Mouse (Mus musculus): ENCODE measurements around the gene Nfkbil1. TPM values are rescaled to one million over a fixed set of nuclear protein-coding genes. Genes with fewer than 3 reads are reported as not detected.

Gene Nfkbil1
- polyA plus RNA-seq, 1 experiment: not detected

GRCm38 (mm10) chr17:35255704-35256103 is 20.1 kb upstream of the Nfkbil1 start:
- WGBS: 50% methylated on average over 4 of the region's 4 CpGs
- Histone ChIP-seq H3K4me3 (ENCODE audit: insufficient read depth, low read depth, low read length) (no peak overlapping the region), H3K27ac (ENCODE audit: insufficient read depth, low read depth, low read length) (no peak overlapping the region), H3K4me1 (ENCODE audit: control insufficient read depth, insufficient read depth, low read length) (0 out of 2 replicates have a peak, but pooled peaks cover 2% of the 10 kb centered on the region)
- TF ChIP-seq POLR2A (IDR thresholded peaks at IDR 0.05; ENCODE audit: insufficient read depth, low read depth, low read length) (no peak), CTCF (IDR thresholded peaks at IDR 0.05; ENCODE audit: insufficient read depth, low read depth, low read length) (no peak)

GRCm38 (mm10) chr17:35255301-35255700 is 19.7 kb upstream of the Nfkbil1 start:
- 74% methylated on average over 3 of the region's 3 CpGs for WGBS
- TF ChIP-seq CTCF (IDR thresholded peaks at IDR 0.05; ENCODE audit: insufficient read depth, low read depth, low read length) (no peak), POLR2A (IDR thresholded peaks at IDR 0.05; ENCODE audit: insufficient read depth, low read depth, low read length) (no peak)
- Histone ChIP-seq H3K4me1 (ENCODE audit: control insufficient read depth, insufficient read depth, low read length) (0 out of 2 replicates have a peak, but pooled peaks cover 2% of the 10 kb centered on the region), H3K4me3 (ENCODE audit: insufficient read depth, low read depth, low read length) (no peak overlapping the region), H3K27ac (ENCODE audit: insufficient read depth, low read depth, low read length) (no peak overlapping the region)

GRCm38 (mm10) chr17:35254241-35255098 is 18.9 kb upstream of the Nfkbil1 start:
- Histone ChIP-seq H3K4me1 (ENCODE audit: control insufficient read depth, insufficient read depth, low read length) (0 out of 2 replicates have a peak, but pooled peaks cover 2% of the 10 kb centered on the region), H3K4me3 (ENCODE audit: insufficient read depth, low read depth, low read length) (no peak overlapping the region), H3K27ac (ENCODE audit: insufficient read depth, low read depth, low read length) (no peak overlapping the region)
- peak; percentile 45; the same call in 1 of the 2 replicates for TF ChIP-seq CTCF (IDR thresholded peaks at IDR 0.05; ENCODE audit: insufficient read depth, low read depth, low read length)
- no peak for TF ChIP-seq POLR2A (IDR thresholded peaks at IDR 0.05; ENCODE audit: insufficient read depth, low read depth, low read length)
- 57% methylated on average over 11 of the region's 11 CpGs for WGBS

- Histone ChIP-seq H3K4me3 (ENCODE audit: insufficient read depth, low read depth, low read length) (no peak overlapping the region), H3K27ac (ENCODE audit: insufficient read depth, low read depth, low read length) (no peak overlapping the region), H3K4me1 (ENCODE audit: control insufficient read depth, insufficient read depth, low read length) (0 out of 2 replicates have a peak, but pooled peaks cover 2% of the 10 kb centered on the region)
- 78% methylated on average over 32 of the region's 32 CpGs for WGBS
- no peak for TF ChIP-seq CTCF (IDR thresholded peaks at IDR 0.05; ENCODE audit: insufficient read depth, low read depth, low read length)
- no peak for TF ChIP-seq POLR2A (IDR thresholded peaks at IDR 0.05; ENCODE audit: insufficient read depth, low read depth, low read length)
These were observed 17.9 kb upstream of the Nfkbil1 start for GRCm38 (mm10) chr17:35253293-35254093.

GRCm38 (mm10) chr17:35252619-35253292 is 17.2 kb upstream of the Nfkbil1 start:
- Histone ChIP-seq H3K4me3 (ENCODE audit: insufficient read depth, low read depth, low read length) (no peak overlapping the region), H3K27ac (ENCODE audit: insufficient read depth, low read depth, low read length) (no peak overlapping the region), H3K4me1 (ENCODE audit: control insufficient read depth, insufficient read depth, low read length) (0 out of 2 replicates have a peak, but pooled peaks cover 2% of the 10 kb centered on the region)
- TF ChIP-seq CTCF (IDR thresholded peaks at IDR 0.05; ENCODE audit: insufficient read depth, low read depth, low read length): no peak
- TF ChIP-seq POLR2A (IDR thresholded peaks at IDR 0.05; ENCODE audit: insufficient read depth, low read depth, low read length): no peak
- 64% methylated on average over 18 of the region's 18 CpGs for WGBS

- H3K4me3 ChIP-seq (ENCODE audit: insufficient read depth, low read depth, low read length): no peak overlapping the region
- WGBS: 68% methylated on average over 5 of the region's 5 CpGs
- TF ChIP-seq POLR2A (IDR thresholded peaks at IDR 0.05; ENCODE audit: insufficient read depth, low read depth, low read length) (no peak), CTCF (IDR thresholded peaks at IDR 0.05; ENCODE audit: insufficient read depth, low read depth, low read length) (no peak)
These were observed 16.4 kb upstream of the Nfkbil1 start for GRCm38 (mm10) chr17:35251981-35252380.

GRCm38 (mm10) chr17:35251162-35251719 is 15.6 kb upstream of the Nfkbil1 start:
- no peak overlapping the region for H3K4me3 ChIP-seq (ENCODE audit: insufficient read depth, low read depth, low read length)
- 74% methylated on average over 15 of the region's 15 CpGs for WGBS
- peaks cover 11% of the 10 kb centered on the region for H3K4me1 ChIP-seq (ENCODE audit: control insufficient read depth, insufficient read depth, low read length)
- H3K27ac ChIP-seq (ENCODE audit: insufficient read depth, low read depth, low read length): no peak overlapping the region
- no peak for TF ChIP-seq CTCF (IDR thresholded peaks at IDR 0.05; ENCODE audit: insufficient read depth, low read depth, low read length)
- TF ChIP-seq POLR2A (IDR thresholded peaks at IDR 0.05; ENCODE audit: insufficient read depth, low read depth, low read length): no peak

More at GRCm38 (mm10) chr17:35251981-35252380, 16.4 kb upstream of the Nfkbil1 start:
- Histone ChIP-seq H3K4me1 (ENCODE audit: control insufficient read depth, insufficient read depth, low read length) (0 out of 2 replicates have a peak, but pooled peaks cover 4% of the 10 kb centered on the region), H3K27ac (ENCODE audit: insufficient read depth, low read depth, low read length) (no peak overlapping the region)
